Mouse (Mus musculus): ENCODE measurements at regions not wholly inside any gene's neighbourhood (a gene's known extent, or its start where the extent isn't known, plus 50 kb on each side); places are given as distances from the start of the nearest gene placed in this dataset.

DNA sequence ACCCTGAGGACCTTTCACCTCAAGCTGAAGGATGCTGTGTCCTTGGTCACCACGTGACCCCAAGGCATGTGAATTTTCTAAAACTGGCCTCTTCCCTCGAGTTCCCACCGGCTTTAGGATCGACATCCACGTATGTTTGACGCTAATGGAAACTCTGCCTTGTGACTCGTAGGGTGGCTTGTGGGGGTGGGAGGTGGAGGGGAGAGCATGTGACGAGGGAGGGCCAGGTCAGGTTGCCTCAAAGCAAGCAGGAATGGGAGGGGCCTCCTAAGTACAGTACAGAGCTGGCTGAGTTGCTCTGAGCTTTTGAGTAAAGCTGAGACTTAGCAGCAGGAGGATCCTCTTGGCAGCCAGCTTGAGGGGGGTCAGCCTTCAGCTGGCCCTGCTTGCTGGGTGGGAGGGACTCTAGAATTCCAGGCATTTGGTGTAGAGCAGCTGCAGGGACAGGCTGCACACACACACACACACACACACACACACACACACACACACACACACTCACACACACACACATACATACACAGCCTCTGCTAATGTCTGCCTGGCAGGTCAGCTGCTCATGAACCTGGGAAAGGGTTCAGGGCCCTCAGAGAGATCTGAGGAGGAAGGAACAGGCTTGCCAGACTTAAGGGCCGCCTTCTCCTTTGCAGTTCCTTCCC lies 78.5 kb downstream of the Sik1 start:
- no peak for TF ChIP-seq CTCF (conservative IDR thresholded peaks at IDR 0.05 in 1 of 2, IDR thresholded peaks at IDR 0.05 in 1 of 2; ENCODE audit: low read depth in 2 of 2, low read length in 2 of 2)
- TF ChIP-seq JUND (conservative IDR thresholded peaks at IDR 0.05; ENCODE audit: low read depth, low read length): no peak
- TF ChIP-seq POLR2A (IDR thresholded peaks at IDR 0.05; ENCODE audit: low read depth, low read length): 0 out of 2 replicates have a peak, but pooled peaks have one; percentile 39
- TF ChIP-seq HCFC1 (IDR thresholded peaks at IDR 0.05; ENCODE audit: low read depth, low read length): no peak
- TF ChIP-seq MAX (IDR thresholded peaks at IDR 0.05; ENCODE audit: low read length): peak; percentile 70
- no peak for TF ChIP-seq MAFK (IDR thresholded peaks at IDR 0.05; ENCODE audit: insufficient replicate concordance, low read length)
- TF ChIP-seq KAT2A (IDR thresholded peaks at IDR 0.05; ENCODE audit: insufficient replicate concordance, low read length): 0 out of 2 replicates have a peak, but pooled peaks have one; percentile 12
- peak; percentile 45; the same call in 1 of the 2 replicates for TF ChIP-seq MYC (IDR thresholded peaks at IDR 0.05; ENCODE audit: low read depth, low read length)
- TF ChIP-seq POLR2AphosphoS2 (IDR thresholded peaks at IDR 0.05; ENCODE audit: low read depth, low read length): no peak
- TF ChIP-seq PAX5 (IDR thresholded peaks at IDR 0.05; ENCODE audit: low read length): no peak
- TF ChIP-seq TCF12 (IDR thresholded peaks at IDR 0.05; ENCODE audit: low read depth, low read length): peak; percentile 69
- no peak for TF ChIP-seq UBTF (IDR thresholded peaks at IDR 0.05; ENCODE audit: low read depth, low read length)
- no peak for TF ChIP-seq ZMIZ1 (IDR thresholded peaks at IDR 0.05; ENCODE audit: low read depth, low read length)
